Mouse (Mus musculus) lung, adult 2 months (tissue): ENCODE results near the gene Ank. TPM values are rescaled to one million over a fixed set of nuclear protein-coding genes. Genes with fewer than 3 reads are reported as not detected.
"Not testable (repeated sequence)": the region's sequence is repeated elsewhere in the genome, so short reads cannot be mapped to it uniquely, and the experiment has no call there.

Experiments used
- DNase-seq: peaks from one replicate; pipeline ENCODE4 v3.0.0; 2022
- H3K4me1 ChIP-seq: fragments of 200-500 bp; 2 replicates; pipeline ENCODE4 v1.6.1; 2011; ENCODE audit warnings: low read length; ENCODE audit not compliant: control insufficient read depth, insufficient read depth
- H3K4me3 ChIP-seq: fragments of 200-500 bp; replicated peaks from 2 replicates; pipeline ENCODE3; 2011; ENCODE audit warnings: low read depth, mild to moderate bottlenecking, control low read depth, low read length; ENCODE audit errors: extremely low read depth
- CTCF ChIP-seq: fragments of 200-500 bp; IDR thresholded peaks from 2 replicates; pipeline ENCODE4 v1.5.1; 2011; ENCODE audit warnings: mild to moderate bottlenecking, low read length, control low read depth; ENCODE audit not compliant: insufficient read depth
- POLR2A ChIP-seq: fragments of 200-500 bp; IDR thresholded peaks from 2 replicates; pipeline ENCODE4 v1.6.1; 2011; ENCODE audit warnings: low read depth, mild to moderate bottlenecking, control low read depth, low read length, borderline replicate concordance; ENCODE audit errors: extremely low read depth
- WGBS: fragments of 180-500 bp; shearing (Covaris S2); methylation state at CpG from one replicate; pipeline ENCODE4 v1.1.7; 2018; 5-methylcytosine and 5-hydroxymethylcytosine counted together
- polyA plus RNA-seq: library from polyadenylated mRNA; depleted of rRNA; stranded (reverse); fragments of >200 nt; gene quantifications from 2 replicates; pipeline ENCODE4 v1.2.3, GENCODE M21; 2012

The Ank gene
- polyA plus RNA-seq, 1 experiment, result 26.4 TPM

DNA sequence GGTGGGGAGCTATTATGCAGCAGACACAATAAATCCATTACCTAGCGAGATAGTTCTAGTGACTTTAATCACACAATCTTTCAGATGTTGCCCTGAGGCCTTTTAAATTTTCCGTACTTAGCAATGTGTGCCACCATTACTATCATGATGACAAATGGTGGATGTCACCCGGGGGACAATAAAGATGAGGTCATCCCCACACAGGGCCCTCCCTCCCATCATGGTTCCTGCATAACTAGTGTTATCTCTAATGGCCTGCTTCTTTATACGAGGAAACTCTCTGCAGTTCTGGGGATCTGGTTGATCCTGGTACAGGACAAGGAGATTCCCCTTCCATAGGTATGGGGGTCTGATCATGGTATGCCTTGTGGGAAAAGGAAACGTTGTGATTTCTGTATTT, 24.5 kb upstream of the Ank start:
- WGBS, result 59% methylated on average over 5 of the region's 5 CpGs

DNA sequence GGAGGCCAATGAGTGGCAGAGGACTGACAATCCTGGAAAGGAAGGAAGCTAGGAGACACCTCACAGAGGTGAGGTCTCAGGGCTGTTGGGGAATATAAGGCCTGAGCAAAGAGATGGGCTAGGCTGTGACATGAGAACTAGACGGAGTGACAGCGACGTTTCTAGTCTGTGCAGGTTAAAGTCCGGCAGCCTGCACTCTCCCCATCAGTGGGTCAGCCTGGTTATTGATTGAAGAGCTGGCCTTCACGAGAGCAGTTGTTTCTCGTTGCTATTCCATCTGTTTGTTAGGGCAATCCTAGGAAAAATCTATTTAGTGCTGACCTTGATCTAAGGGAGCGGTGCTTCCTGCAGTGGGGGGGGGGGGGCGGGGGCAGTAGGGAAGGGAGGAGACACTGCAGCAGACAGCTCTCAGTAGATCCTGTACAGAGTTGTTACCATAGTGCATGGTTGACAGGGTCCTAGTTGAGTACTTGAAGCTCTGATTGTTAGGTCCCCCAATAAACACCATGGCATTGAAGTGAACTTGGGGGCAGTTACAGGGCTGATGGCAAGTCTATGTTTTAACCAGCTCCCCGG, 21.6 kb upstream of the Ank start:
- WGBS, result 73% methylated on average over 8 of the region's 9 CpGs
- H3K4me3 ChIP-seq, result no peak overlapping the region
- H3K4me1 ChIP-seq, result no peaks in the 10 kb centered on the region
- no peak for DNase-seq
- TF ChIP-seq POLR2A (no peak), CTCF (no peak)

More for the DNA sequence above, 24.5 kb upstream of the Ank start:
- H3K4me3 ChIP-seq, result no peak overlapping the region
- no peaks in the 10 kb centered on the region for H3K4me1 ChIP-seq
- DNase-seq, result no peak
- TF ChIP-seq CTCF (no peak), POLR2A (no peak)

DNA sequence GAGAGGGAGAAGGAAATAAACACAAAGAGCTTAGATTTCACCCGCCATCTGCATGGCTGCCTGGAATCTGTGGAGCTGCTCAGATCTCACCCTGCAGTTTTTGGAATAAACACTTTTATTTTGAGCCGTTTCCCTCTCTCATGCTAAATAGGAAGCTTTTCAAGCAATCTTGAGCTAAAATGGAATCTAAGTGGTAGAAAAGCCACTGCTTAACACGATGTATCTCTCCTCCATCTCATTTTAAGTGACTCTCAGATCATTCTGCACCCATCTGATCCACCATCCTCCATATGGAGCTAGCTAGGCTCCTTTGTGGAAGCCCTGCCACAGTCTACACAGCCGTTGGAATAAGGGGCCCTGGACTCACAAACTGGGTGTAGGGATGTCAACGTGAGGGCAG, 15.8 kb upstream of the Ank start:
- DNase-seq, result no peak
- TF ChIP-seq POLR2A (no peak), CTCF (no peak)
- H3K4me1 ChIP-seq, result no peaks in the 10 kb centered on the region
- H3K4me3 ChIP-seq, result no peak overlapping the region
- 75% methylated on average over 5 of the region's 5 CpGs for WGBS

DNA sequence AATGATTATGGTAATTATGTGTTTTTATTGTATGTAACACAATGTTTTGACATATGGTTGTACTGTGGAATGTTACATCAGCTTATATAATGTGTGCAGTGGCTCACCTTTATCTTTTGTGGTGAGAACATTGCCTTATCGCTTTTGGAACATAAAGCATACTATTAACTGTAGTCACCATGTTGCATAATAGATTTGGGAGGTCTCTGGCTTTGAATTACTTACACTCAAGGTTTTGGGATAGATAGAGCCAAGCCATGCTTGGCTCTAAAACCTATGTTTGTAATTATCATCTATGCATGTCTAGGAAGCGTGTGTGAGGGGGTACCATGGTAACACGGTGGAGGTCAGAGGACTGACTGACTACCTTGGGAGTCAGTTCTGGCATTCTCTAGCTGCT, 14.7 kb upstream of the Ank start:
- no peak overlapping the region for H3K4me3 ChIP-seq
- H3K4me1 ChIP-seq, result no peaks in the 10 kb centered on the region
- no peak for DNase-seq
- no peak for TF ChIP-seq CTCF
- WGBS, result 76% methylated on average over 3 of the region's 3 CpGs

DNA sequence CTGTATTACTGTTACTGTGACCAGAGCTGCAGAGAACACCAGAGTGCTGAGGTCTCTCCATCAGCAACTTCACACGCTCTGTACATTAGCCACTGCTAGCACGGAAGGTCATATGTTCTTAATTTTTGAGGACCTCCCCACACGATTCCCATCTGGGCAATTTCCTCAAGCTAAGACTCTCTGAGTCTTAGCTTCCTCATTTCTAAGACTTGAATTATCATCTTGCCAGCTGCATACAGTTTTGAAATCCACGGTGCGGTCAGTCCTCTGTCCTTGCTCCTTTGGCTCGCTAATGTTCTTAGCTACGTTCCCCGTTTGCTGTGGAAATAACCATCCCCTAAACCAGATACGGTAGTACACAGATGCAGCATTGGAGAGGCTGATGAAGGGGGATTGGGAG, 14.0 kb upstream of the Ank start:
- 73% methylated on average over 9 of the region's 9 CpGs for WGBS
- no peak overlapping the region for H3K4me3 ChIP-seq
- no peak for DNase-seq
- TF ChIP-seq POLR2A (no peak), CTCF (no peak)
- no peaks in the 10 kb centered on the region for H3K4me1 ChIP-seq

DNA sequence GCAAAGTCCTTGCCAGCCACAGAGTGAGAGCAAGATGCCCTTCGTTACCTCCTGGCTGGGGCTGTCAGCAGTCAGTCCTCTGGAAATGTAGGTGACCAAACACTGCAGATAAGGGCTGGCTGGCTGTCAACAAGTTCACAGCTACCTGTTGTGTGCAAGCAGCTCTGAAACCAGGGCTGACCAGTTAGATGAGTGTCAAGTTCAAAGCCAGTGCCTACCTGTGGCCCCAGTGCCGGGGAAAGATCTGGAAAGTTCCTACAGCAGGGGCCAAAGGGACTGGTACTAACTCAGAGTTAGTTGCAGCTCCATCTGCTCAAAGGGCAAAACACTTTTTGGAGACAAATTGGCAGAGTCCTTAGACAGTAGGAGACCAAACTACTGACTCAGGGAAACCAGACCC, 9.5 kb upstream of the Ank start:
- no peak for TF ChIP-seq CTCF
- TF ChIP-seq POLR2A, result no peak
- DNase-seq, result no peak
- 79% methylated on average over 2 of the region's 2 CpGs for WGBS
- Histone ChIP-seq H3K4me1 (no peaks in the 10 kb centered on the region), H3K4me3 (no peak overlapping the region)

DNA sequence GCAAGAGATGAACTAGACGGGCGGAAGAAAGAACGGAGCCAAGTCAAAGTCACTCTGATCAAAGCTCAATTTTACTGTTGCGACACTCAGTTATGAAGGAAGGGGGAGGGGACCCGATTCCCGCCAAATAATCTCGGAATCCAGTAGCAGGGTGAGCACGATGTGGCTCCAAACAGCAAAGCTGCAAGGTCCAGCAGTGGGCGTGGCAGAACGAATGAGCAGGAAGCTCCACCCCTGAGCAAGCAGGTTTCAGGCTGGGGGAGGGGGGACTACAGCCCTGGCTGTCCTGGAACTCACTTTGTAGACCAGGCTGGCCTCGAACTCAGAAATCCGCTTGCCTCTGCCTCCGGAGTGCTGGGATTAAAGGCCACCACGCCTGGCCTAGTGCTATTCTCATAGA, 6.7 kb upstream of the Ank start:
- not testable (repeated sequence) for H3K4me1 ChIP-seq, DNase-seq, H3K4me3 ChIP-seq
- WGBS, result 49% methylated on average over 14 of the region's 14 CpGs

DNA sequence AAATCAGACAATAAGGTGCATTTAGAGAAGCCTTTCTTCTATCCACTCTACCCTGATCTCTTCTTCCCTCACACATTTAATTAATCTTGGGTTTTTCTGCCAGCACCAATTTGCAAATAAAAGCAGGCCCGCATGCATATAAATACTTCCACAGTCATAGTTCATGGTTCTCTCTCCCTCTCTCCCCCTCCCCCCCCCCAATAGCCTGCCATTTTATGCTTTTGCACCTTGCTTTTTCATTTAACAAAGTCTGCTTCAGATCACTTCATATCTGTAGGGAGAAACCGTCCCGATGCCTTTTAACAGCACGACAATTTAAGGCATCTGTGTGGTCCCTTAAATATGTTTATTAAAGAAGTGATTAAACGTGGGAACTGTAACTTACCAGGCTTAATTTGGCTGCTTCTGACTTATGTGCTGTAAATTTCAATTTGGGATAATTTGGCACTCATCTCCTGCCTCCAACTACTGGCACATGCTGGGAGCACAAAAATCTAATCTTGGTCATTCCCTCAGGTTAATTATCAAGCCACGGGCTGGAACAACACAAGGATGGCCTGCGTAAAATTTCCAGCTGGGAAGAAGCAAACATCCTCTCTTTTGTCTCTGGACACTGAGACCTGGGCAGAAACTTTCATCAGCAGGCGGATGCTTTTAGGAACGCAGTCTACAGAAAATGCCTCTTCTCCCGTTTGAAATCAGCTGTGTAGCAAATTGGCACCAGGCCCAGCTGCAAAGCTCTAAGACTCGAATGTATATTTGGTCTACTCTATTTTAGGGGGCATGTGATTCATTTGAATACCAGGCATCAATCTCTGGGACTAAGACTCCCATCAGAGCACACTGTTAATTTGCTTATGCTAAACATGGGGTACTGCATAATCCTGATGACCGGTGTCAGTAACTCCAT, 4.9 kb upstream of the Ank start:
- H3K4me1 ChIP-seq, result no peaks in the 10 kb centered on the region
- DNase-seq, result no peak
- H3K4me3 ChIP-seq, result no peak overlapping the region
- TF ChIP-seq CTCF, result no peak
- WGBS, result 56% methylated on average over 12 of the region's 12 CpGs

DNA sequence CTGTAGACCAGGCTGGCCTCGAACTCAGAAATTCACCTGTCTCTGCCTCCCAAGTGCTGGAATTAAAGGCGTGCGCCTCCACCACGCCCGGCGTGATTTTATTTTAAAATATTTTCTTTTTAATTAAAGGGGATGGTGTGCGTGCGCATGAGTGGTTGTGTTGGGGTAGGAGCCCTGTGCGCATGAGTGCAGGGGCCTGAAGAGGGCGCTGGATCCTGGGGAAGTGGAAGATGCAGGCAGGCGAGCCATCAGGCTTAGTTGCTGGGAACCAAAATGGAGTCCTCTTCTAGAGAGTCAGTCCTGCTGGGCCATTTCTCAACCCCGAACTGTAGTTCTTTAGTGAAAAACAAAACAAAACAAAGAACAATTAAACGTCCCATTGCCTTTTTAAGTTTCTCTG, 2.6 kb upstream of the Ank start:
- 94% methylated on average over 13 of the region's 13 CpGs for WGBS
- TF ChIP-seq POLR2A, result no peak
- no peak for TF ChIP-seq CTCF
- no peak overlapping the region for H3K4me3 ChIP-seq
- H3K4me1 ChIP-seq, result no peaks in the 10 kb centered on the region
- no peak for DNase-seq

DNA sequence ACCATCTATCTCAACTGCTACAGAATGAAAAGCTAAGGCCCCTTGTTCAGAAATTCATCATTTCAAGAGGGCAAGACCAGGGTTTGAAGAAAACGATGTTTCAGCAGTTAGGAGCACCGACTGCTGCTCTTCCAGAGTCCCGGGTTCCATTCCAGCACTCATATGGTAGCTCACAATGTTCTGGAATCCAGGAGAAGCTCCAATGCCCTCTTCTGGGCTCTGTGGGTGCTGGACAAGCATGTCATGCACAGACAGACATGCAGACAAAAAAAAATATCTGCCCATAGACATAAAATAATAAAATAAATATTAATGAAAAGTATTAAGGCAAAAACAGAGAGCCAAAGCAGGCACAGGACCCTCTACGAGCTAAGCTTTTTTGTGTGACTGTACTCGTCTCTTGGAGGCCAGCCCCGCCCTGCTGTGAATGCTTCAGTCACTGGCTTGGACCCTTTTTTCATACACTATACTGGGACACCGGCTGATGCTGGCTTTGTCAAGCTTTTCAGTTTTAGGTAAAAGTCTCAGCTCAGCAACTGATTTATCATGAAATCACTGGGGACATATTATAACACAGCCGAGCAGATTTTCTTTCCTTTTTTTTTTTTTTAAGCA, 979 bp upstream of the Ank start:
- DNase-seq, result no peak
- TF ChIP-seq CTCF (no peak), POLR2A (no peak)
- Histone ChIP-seq H3K4me3 (no peak overlapping the region), H3K4me1 (no peaks in the 10 kb centered on the region)
- 33% methylated on average over 8 of the region's 8 CpGs for WGBS
